Mouse (Mus musculus): Measurements from ENCODE around the gene Gjb1. TPM values are rescaled to one million over a fixed set of nuclear protein-coding genes. Genes with fewer than 3 reads are reported as not detected.

The Gjb1 gene
- polyA plus RNA-seq, 1 experiment, result not detected

DNA sequence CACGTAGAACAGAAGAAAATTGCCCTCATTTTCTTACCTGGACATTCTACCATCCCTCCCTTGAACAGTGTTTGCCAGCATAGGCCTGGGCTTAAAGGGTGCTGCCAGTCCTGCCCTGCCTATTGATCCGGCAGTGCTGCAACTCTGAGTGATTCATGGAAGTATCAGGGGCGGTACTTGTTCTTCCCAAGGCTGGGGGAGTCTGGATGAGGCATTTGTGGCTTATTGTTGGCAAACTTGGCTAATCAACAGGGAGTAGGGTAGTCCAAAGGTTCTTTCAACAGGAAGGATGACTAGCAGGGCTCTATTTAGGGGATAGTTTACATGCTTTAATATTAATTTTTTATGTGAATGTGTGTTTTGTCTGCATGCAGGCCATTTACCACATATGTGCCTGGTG, 5.6 kb upstream of the Gjb1 start:
- Histone ChIP-seq H3K79me3 (ENCODE audit: low read depth) (no peaks in the 10 kb centered on the region), H3K79me2 (ENCODE audit: control insufficient read depth, insufficient read depth) (no peaks in the 10 kb centered on the region), H3K36me3 (ENCODE audit: control insufficient read depth, insufficient read depth) (no peaks in the 10 kb centered on the region), H3ac (ENCODE audit: control insufficient read depth, insufficient read length, low read depth) (no peak overlapping the region), H3K27me3 (ENCODE audit: control insufficient read depth, insufficient read depth, insufficient read length) (no peaks in the 10 kb centered on the region), H3K4me3 (ENCODE audit: insufficient read depth, poor library complexity, severe bottlenecking) (no peak overlapping the region)
- TF ChIP-seq USF1 (IDR thresholded peaks at IDR 0.05; ENCODE audit: low read depth) (no peak), CEBPB (IDR thresholded peaks at IDR 0.05; ENCODE audit: low read depth) (no peak), MAX (IDR thresholded peaks at IDR 0.05) (no peak), MYOD1 (IDR thresholded peaks at IDR 0.05; ENCODE audit: control insufficient read depth, insufficient read length, low read depth) (no peak), FOSL1 (IDR thresholded peaks at IDR 0.05; ENCODE audit: insufficient read depth, low read length, poor library complexity, severe bottlenecking) (no peak), CTCF (IDR thresholded peaks at IDR 0.05; ENCODE audit: control insufficient read depth, insufficient read depth, insufficient read length) (no peak), MYOG (IDR thresholded peaks at IDR 0.05; ENCODE audit: control insufficient read depth, extremely low read depth, insufficient read length) (no peak)

DNA sequence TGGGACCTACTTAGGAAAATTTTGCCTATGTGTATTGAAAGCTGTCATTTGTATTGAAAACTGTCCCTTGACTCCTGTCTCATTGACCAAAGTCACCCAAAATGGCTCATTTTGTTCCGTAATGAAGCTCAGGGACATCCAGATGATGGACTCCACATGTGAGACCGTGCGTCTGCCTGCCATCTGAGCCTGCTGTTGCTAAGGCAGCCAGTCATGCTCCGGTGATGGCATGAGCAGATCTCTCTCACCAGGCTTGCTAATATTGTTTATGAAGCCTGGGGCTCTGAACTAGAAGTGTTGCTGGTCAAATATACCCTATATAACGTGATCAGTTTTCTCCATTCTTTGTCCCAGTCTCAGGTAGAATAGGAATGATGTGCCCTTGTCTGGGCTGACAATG, 3.2 kb upstream of the Gjb1 start:
- no peak overlapping the region for H3K4me3 ChIP-seq (ENCODE audit: insufficient read depth, poor library complexity, severe bottlenecking)
- no peak overlapping the region for H3ac ChIP-seq (ENCODE audit: control insufficient read depth, insufficient read length, low read depth)
- no peak for TF ChIP-seq CTCF (IDR thresholded peaks at IDR 0.05; ENCODE audit: control insufficient read depth, insufficient read depth, insufficient read length)
- no peak for TF ChIP-seq MYOD1 (IDR thresholded peaks at IDR 0.05; ENCODE audit: control insufficient read depth, insufficient read length, low read depth)
- TF ChIP-seq CEBPB (IDR thresholded peaks at IDR 0.05; ENCODE audit: low read depth), result no peak
- no peak for TF ChIP-seq FOSL1 (IDR thresholded peaks at IDR 0.05; ENCODE audit: insufficient read depth, low read length, poor library complexity, severe bottlenecking)
- no peak for TF ChIP-seq MYOG (IDR thresholded peaks at IDR 0.05; ENCODE audit: control insufficient read depth, extremely low read depth, insufficient read length)
- TF ChIP-seq USF1 (IDR thresholded peaks at IDR 0.05; ENCODE audit: low read depth), result no peak
- TF ChIP-seq MAX (IDR thresholded peaks at IDR 0.05), result no peak
- H3K36me3 ChIP-seq (ENCODE audit: control insufficient read depth, insufficient read depth), result no peaks in the 10 kb centered on the region
- no peaks in the 10 kb centered on the region for H3K27me3 ChIP-seq (ENCODE audit: control insufficient read depth, insufficient read depth, insufficient read length)
- H3K79me3 ChIP-seq (ENCODE audit: low read depth), result no peaks in the 10 kb centered on the region
- no peaks in the 10 kb centered on the region for H3K79me2 ChIP-seq (ENCODE audit: control insufficient read depth, insufficient read depth)

DNA sequence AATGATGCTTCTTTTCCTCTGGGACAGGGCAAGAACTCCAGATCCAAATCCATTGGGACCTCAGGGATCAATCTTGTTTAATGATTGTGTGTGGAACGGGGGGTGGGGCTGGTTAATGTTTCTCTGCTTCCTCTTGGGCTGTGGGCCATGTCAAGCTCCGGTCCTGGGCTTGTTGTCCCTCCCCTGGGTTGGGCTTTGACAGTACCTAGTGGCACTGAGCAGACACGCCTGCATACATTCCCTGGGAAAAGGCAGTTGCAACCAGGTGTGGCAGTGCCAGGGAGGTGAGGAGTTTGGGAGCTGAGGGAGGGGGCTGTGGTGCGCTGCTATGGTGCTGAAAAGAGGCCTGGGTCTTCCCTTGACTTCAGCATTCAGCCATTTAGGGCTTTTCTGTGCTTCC, 898 bp downstream of the Gjb1 start:
- Histone ChIP-seq H3K36me3 (ENCODE audit: control insufficient read depth, insufficient read depth) (no peaks in the 10 kb centered on the region), H3ac (ENCODE audit: control insufficient read depth, insufficient read length, low read depth) (no peak overlapping the region), H3K79me3 (ENCODE audit: low read depth) (no peaks in the 10 kb centered on the region), H3K4me3 (ENCODE audit: insufficient read depth, poor library complexity, severe bottlenecking) (no peak overlapping the region), H3K27me3 (ENCODE audit: control insufficient read depth, insufficient read depth, insufficient read length) (peaks cover 3% of the 10 kb centered on the region), H3K79me2 (ENCODE audit: control insufficient read depth, insufficient read depth) (no peaks in the 10 kb centered on the region)
- TF ChIP-seq FOSL1 (IDR thresholded peaks at IDR 0.05; ENCODE audit: insufficient read depth, low read length, poor library complexity, severe bottlenecking) (no peak), MYOG (IDR thresholded peaks at IDR 0.05; ENCODE audit: control insufficient read depth, extremely low read depth, insufficient read length) (no peak), CTCF (IDR thresholded peaks at IDR 0.05; ENCODE audit: control insufficient read depth, insufficient read depth, insufficient read length) (no peak)

DNA sequence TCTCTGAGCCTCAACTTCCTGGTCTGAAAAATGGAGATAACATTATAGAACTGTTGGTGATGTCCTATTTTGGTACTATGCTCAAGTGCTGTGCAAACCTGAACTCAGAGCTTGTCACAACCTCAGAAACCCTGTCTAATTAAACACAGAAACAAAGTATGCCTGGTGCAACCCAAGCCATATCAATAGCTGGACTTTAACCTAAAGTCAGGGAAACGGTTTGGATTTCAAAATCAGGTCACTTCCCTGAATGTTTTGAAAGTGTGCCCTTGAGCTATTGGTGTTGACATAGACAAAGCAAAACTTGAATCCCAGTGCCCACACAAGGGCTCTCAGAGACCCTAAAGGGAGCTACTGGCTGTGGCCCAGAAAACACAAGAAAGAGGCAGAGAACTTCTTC, 3.6 kb downstream of the Gjb1 start:
- H3ac ChIP-seq (ENCODE audit: control insufficient read depth, insufficient read length, low read depth), result no peak overlapping the region
- H3K79me2 ChIP-seq (ENCODE audit: control insufficient read depth, insufficient read depth), result no peaks in the 10 kb centered on the region

DNA sequence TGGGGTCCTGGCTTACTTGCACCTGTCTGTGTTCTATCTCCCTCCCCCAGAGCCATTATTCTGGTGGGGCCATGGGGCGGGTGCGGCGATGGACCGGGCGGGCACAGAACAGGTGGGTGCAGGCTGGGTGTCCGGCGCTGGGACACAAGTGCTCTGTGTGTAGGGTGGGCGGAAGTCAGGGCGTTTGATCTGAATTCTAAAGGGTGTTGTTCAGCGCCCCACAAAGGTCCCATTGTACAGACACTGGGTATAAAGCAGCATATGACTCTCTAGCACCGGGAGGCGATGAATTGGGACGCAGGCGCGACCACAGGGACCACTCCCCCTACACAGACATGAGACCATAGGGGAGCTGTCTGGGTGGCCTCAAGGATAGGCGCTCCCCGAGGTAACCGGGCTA, 7.3 kb downstream of the Gjb1 start:
- Histone ChIP-seq H3K79me3 (ENCODE audit: low read depth) (no peaks in the 10 kb centered on the region), H3K4me3 (ENCODE audit: insufficient read depth, poor library complexity, severe bottlenecking) (no peak overlapping the region), H3ac (ENCODE audit: control insufficient read depth, insufficient read length, low read depth) (no peak overlapping the region), H3K79me2 (ENCODE audit: control insufficient read depth, insufficient read depth) (no peaks in the 10 kb centered on the region), H3K27me3 (ENCODE audit: control insufficient read depth, insufficient read depth, insufficient read length) (peaks cover 30% of the 10 kb centered on the region), H3K36me3 (ENCODE audit: control insufficient read depth, insufficient read depth) (no peaks in the 10 kb centered on the region)
- no peak for TF ChIP-seq USF1 (IDR thresholded peaks at IDR 0.05; ENCODE audit: low read depth)
- no peak for TF ChIP-seq FOSL1 (IDR thresholded peaks at IDR 0.05; ENCODE audit: insufficient read depth, low read length, poor library complexity, severe bottlenecking)
- no peak for TF ChIP-seq MAX (IDR thresholded peaks at IDR 0.05)
- no peak for TF ChIP-seq MYOD1 (IDR thresholded peaks at IDR 0.05; ENCODE audit: control insufficient read depth, insufficient read length, low read depth)
- no peak for TF ChIP-seq CTCF (IDR thresholded peaks at IDR 0.05; ENCODE audit: control insufficient read depth, insufficient read depth, insufficient read length)
- no peak for TF ChIP-seq MYOG (IDR thresholded peaks at IDR 0.05; ENCODE audit: control insufficient read depth, extremely low read depth, insufficient read length)
- TF ChIP-seq CEBPB (IDR thresholded peaks at IDR 0.05; ENCODE audit: low read depth), result no peak

More for the DNA sequence above, 3.6 kb downstream of the Gjb1 start:
- no peak overlapping the region for H3K4me3 ChIP-seq (ENCODE audit: insufficient read depth, poor library complexity, severe bottlenecking)
- H3K79me3 ChIP-seq (ENCODE audit: low read depth), result no peaks in the 10 kb centered on the region
- H3K36me3 ChIP-seq (ENCODE audit: control insufficient read depth, insufficient read depth), result no peaks in the 10 kb centered on the region
- no peak for TF ChIP-seq MAX (IDR thresholded peaks at IDR 0.05)
- TF ChIP-seq FOSL1 (IDR thresholded peaks at IDR 0.05; ENCODE audit: insufficient read depth, low read length, poor library complexity, severe bottlenecking), result no peak
- no peak for TF ChIP-seq USF1 (IDR thresholded peaks at IDR 0.05; ENCODE audit: low read depth)
- TF ChIP-seq MYOG (IDR thresholded peaks at IDR 0.05; ENCODE audit: control insufficient read depth, extremely low read depth, insufficient read length), result no peak
- peaks cover 18% of the 10 kb centered on the region for H3K27me3 ChIP-seq (ENCODE audit: control insufficient read depth, insufficient read depth, insufficient read length)

DNA sequence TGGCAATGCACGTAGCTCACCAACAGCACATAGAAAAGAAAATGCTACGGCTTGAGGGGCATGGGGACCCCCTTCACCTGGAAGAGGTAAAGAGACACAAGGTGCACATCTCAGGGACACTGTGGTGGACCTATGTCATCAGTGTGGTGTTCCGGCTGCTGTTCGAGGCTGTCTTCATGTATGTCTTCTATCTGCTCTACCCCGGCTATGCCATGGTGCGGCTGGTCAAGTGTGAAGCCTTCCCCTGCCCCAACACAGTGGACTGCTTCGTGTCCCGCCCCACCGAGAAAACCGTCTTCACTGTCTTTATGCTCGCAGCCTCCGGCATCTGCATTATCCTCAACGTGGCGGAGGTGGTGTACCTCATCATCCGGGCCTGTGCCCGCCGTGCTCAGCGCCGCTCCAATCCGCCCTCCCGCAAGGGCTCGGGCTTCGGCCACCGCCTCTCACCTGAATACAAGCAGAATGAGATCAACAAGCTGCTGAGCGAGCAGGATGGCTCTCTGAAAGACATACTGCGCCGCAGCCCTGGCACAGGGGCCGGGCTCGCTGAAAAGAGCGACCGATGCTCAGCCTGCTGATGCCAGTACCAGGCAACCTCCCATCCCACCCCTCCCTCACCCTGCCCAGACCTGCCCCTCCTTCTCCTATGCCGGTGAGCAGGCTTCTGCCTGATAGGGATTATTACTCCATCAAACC, 8.4 kb downstream of the Gjb1 start:
- Histone ChIP-seq H3K4me3 (ENCODE audit: insufficient read depth, poor library complexity, severe bottlenecking) (no peak overlapping the region), H3ac (ENCODE audit: control insufficient read depth, insufficient read length, low read depth) (no peak overlapping the region), H3K27me3 (ENCODE audit: control insufficient read depth, insufficient read depth, insufficient read length) (peaks cover 30% of the 10 kb centered on the region), H3K79me3 (ENCODE audit: low read depth) (no peaks in the 10 kb centered on the region), H3K79me2 (ENCODE audit: control insufficient read depth, insufficient read depth) (no peaks in the 10 kb centered on the region), H3K36me3 (ENCODE audit: control insufficient read depth, insufficient read depth) (no peaks in the 10 kb centered on the region)
- TF ChIP-seq MAX (IDR thresholded peaks at IDR 0.05) (no peak), MYOD1 (IDR thresholded peaks at IDR 0.05; ENCODE audit: control insufficient read depth, insufficient read length, low read depth) (no peak), CEBPB (IDR thresholded peaks at IDR 0.05; ENCODE audit: low read depth) (no peak), MYOG (IDR thresholded peaks at IDR 0.05; ENCODE audit: control insufficient read depth, extremely low read depth, insufficient read length) (no peak), USF1 (IDR thresholded peaks at IDR 0.05; ENCODE audit: low read depth) (no peak), FOSL1 (IDR thresholded peaks at IDR 0.05; ENCODE audit: insufficient read depth, low read length, poor library complexity, severe bottlenecking) (no peak), CTCF (IDR thresholded peaks at IDR 0.05; ENCODE audit: control insufficient read depth, insufficient read depth, insufficient read length) (no peak)

All from C2C12 (cell line).